Mouse (Mus musculus) G1E-ER4 (cell line): ENCODE data around the gene Hoxd13. TPM values are rescaled to one million over a fixed set of nuclear protein-coding genes. Genes with fewer than 3 reads are reported as not detected.

Experiments used
- GATA1 ChIP-seq: IDR thresholded peaks from one replicate; pipeline ENCODE4 v1.8.0; 2012; ENCODE audit warnings: low read length, inconsistent platforms
- polyA plus RNA-seq: library from polyadenylated mRNA; stranded (reverse); fragments of >175 nt; gene quantifications from 2 replicates; pipeline ENCODE4 v1.2.3, GENCODE M21; 2012

Hoxd13 gene
- polyA plus RNA-seq, 1 experiment = not detected

DNA sequence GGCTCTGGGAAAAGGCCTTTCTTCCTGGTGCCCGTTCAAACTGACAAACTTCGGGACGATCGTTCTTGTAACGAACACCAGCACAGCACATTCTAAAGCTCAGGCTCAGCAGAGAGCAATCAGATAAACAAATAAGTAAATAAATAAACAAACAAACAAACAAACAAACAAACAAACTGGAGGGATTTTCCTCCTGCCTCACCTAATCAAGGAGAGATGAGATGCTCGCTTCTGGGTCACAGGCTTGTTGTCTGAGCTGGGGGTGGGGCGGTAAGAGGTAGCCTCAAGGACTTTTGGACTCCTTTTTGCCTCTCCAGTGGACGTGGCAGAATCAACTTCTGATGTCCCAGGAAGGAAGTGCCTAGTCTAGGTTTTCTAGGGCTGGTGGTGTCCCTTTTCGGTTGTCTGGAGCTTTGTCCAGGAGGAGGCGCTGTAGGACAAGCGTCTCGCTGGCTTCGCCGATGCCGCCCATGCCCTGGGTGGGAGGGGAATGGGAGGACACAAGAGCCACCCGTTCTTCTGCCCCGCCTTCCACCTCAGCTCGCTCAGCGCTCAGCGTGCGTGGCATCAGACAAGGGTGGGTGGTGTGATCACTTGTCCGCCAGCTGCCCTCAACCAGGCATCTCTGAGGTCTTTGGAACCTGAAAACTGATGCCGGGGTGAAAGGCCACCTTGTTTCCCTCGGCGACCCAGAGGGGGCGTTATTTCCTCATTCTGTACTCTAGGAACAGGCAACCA, 47.6 kb downstream of the Hoxd13 start:
- no peak for TF ChIP-seq GATA1

DNA sequence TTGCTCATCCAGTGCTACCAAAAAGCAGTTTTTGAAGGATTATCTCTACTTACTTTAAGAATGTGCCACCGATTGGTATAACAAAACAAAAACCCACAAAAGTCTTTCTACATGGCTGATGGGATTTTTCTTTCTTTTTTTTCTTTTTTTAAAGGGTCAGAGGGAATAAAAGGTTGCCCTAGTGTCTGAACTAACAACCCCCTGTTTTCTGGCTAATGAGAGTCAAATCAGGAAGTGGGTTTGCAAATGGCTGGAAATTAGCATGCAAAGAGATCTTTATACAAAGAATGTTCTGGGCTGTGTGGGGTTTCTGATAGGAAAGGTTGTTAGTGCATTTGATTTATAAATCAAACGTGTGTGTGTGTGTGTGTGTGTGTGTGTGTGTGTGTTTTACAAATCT, 52.3 kb downstream of the Hoxd13 start:
- no peak for TF ChIP-seq GATA1

DNA sequence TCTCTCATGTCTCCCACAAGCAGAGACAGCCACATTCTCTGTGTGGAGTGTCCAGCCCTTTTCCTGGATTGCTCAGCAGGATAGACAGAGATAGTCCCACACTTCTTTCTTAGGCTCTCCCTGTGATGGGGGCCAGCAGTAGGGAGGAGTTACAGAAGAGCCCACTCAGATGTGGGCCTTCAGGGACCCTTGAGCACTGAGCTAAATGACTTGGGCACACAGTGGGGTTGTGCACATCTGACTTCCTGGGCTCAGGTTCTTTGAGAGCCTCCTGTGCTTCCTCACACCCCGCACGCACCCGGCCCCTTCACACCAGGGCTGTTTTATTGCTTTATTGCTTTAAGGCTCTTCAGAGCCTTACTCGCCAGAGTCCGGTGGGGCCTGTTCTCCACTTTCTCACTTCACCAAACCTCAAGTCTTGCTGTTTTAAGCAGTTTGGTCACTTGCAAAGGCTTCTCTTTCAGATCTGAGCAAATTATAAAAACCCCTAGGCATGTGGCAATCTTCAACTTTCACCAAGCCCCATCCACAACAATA, 52.9 kb downstream of the Hoxd13 start:
- no peak for TF ChIP-seq GATA1

Other genes with a start within 250 kb of the Hoxd13 start
- 7.5 and 17.5 TPM in 2 replicates for gene Lnpk, start 88.9 kb upstream of the Hoxd13 start, polyA plus RNA-seq
- not detected in 2 replicates for gene Evx2, start 8.8 kb upstream of the Hoxd13 start, polyA plus RNA-seq
- gene Hoxd12, start 6.7 kb downstream of the Hoxd13 start, polyA plus RNA-seq = not detected in 2 replicates
- gene Hoxd11, start 11.2 kb downstream of the Hoxd13 start, polyA plus RNA-seq = not detected in 2 replicates
- not detected in 2 replicates for gene Hoxd10, start 23.6 kb downstream of the Hoxd13 start, polyA plus RNA-seq
- gene Hoxd9, start 29.4 kb downstream of the Hoxd13 start, polyA plus RNA-seq = not detected in 2 replicates
- gene Hoxd8, start 36.3 kb downstream of the Hoxd13 start, polyA plus RNA-seq = not detected in 2 replicates
- not detected in 2 replicates for gene Hoxd3, start 43.6 kb downstream of the Hoxd13 start, polyA plus RNA-seq
- not detected in 2 replicates for gene Hoxd4, start 43.6 kb downstream of the Hoxd13 start, polyA plus RNA-seq
- not detected in 2 replicates for gene Gm28230, start 58.4 kb downstream of the Hoxd13 start, polyA plus RNA-seq
- not detected in 2 replicates for gene Hoxd1, start 94.7 kb downstream of the Hoxd13 start, polyA plus RNA-seq
- gene Mtx2, start 157.5 kb downstream of the Hoxd13 start, polyA plus RNA-seq = 90.0 and 122 TPM in 2 replicates